Mouse (Mus musculus) thymus, postnatal 14 days (tissue): Measurements from ENCODE around the gene Gpr62.

ENCODE experiments used
- DNase-seq: peaks from one replicate; pipeline ENCODE4 v3.0.0; 2021

The Gpr62 gene

GRCm38 (mm10) chr9:106465571-106466200 is at the start of gene Gpr62:
Gene Gpr62 (minus strand): TSS chr9:106465938.
- no peak for DNase-seq

GRCm38 (mm10) chr9:106514273-106514672 is 48.5 kb upstream of the Gpr62 start, which contains the start of gene Iqcf5:
Gene Iqcf5 (plus strand): TSS chr9:106514573.
- DNase-seq: no peak

- no peak for DNase-seq
Observed at GRCm38 (mm10) chr9:106513566-106513965, 47.8 kb upstream of the Gpr62 start.

- no peak for DNase-seq
Observed at GRCm38 (mm10) chr9:106512729-106513450, 47.2 kb upstream of the Gpr62 start.

- no peak for DNase-seq
Observed at GRCm38 (mm10) chr9:106509356-106509755, 43.6 kb upstream of the Gpr62 start.

GRCm38 (mm10) chr9:106504246-106504645 is 38.5 kb upstream of the Gpr62 start:
- DNase-seq: no peak

- no peak for DNase-seq
Observed at GRCm38 (mm10) chr9:106501846-106502245, 36.1 kb upstream of the Gpr62 start.

- no peak for DNase-seq
Observed at GRCm38 (mm10) chr9:106499667-106500066, 33.9 kb upstream of the Gpr62 start, which contains the start of gene Iqcf1. Gene Iqcf1 (plus strand): TSS chr9:106499967.

- peak; percentile 1 for DNase-seq
Observed at GRCm38 (mm10) chr9:106487602-106488001, 21.9 kb upstream of the Gpr62 start.

- peak; percentile 1 for DNase-seq
Observed at GRCm38 (mm10) chr9:106485076-106485475, 19.3 kb upstream of the Gpr62 start.

GRCm38 (mm10) chr9:106483606-106484005 is 17.9 kb upstream of the Gpr62 start:
- peak; percentile 2 for DNase-seq

GRCm38 (mm10) chr9:106483136-106483535 is 17.4 kb upstream of the Gpr62 start:
- DNase-seq: no peak

GRCm38 (mm10) chr9:106482578-106483115 is 16.9 kb upstream of the Gpr62 start:
- peak; percentile 3 for DNase-seq

- DNase-seq: peak; percentile 2
Observed at GRCm38 (mm10) chr9:106481676-106482075, 15.9 kb upstream of the Gpr62 start.

GRCm38 (mm10) chr9:106481075-106481474 is 15.3 kb upstream of the Gpr62 start:
- DNase-seq: peak; percentile 3

GRCm38 (mm10) chr9:106480541-106480940 is 14.8 kb upstream of the Gpr62 start:
- no peak for DNase-seq

GRCm38 (mm10) chr9:106478101-106478500 is 12.4 kb upstream of the Gpr62 start:
- peak; percentile 2 for DNase-seq

GRCm38 (mm10) chr9:106477649-106478048 is 11.9 kb upstream of the Gpr62 start:
- peak; percentile 9 for DNase-seq

- peak; percentile 98 for DNase-seq
Observed at GRCm38 (mm10) chr9:106476924-106477484, 11.3 kb upstream of the Gpr62 start, which contains the start of gene Parp3. Gene Parp3 (minus strand): TSS chr9:106476949.

- peak; percentile 82 for DNase-seq
Observed at GRCm38 (mm10) chr9:106476002-106476923, 10.5 kb upstream of the Gpr62 start.

GRCm38 (mm10) chr9:106475663-106476001 is 9.9 kb upstream of the Gpr62 start, which contains the start of gene Rrp9:
Gene Rrp9 (plus strand): TSS chr9:106475963.
- no peak for DNase-seq

GRCm38 (mm10) chr9:106475046-106475445 is 9.3 kb upstream of the Gpr62 start:
- peak; percentile 43 for DNase-seq
